Mouse (Mus musculus): Measurements from ENCODE around the gene Kcns3.

DNA sequence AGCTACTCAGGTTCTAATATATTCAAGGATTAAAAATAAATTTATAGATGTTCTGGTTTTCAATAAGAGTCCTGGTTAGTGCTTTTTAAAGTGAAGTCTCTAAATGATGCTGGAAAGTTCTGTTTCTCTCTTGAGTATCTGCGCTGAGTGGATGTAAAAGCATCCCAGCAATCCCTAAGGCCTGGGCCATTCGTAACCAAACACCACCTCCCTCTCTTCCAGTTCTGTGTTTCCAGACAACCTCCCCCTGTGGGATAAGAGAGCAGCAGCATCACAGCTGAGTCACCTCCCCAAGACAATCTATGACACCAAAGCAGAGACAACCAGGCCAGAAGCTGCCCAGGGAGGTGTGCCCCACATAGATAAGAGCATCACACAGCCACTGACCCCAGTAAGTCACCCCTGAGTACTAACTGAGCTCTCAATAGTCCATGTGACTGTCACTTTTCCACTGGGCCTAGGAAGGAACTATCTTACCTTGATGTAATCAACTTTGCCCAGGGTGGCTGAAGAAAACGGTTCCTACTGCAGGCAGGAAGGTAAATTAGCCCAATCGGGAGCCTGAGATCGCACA is 24.6 kb downstream of the Kcns3 start:
- TF ChIP-seq CTCF (IDR thresholded peaks at IDR 0.05) (no peak), EP300 (IDR thresholded peaks at IDR 0.05) (no peak)

Data from lung, postnatal 0 days (tissue).